17 mouse cellular contexts compared by ENCODE assay signal in genomic region chr17:29503700-29504099, GRCm38 (mm10). TPM values are rescaled to one million over a fixed set of nuclear protein-coding genes. Genes with fewer than 3 reads are reported as not detected.
A peak's percentile ranks its signal among the peaks of the same experiment; 100 is the strongest.
DNase-seq lines count a peak whose midpoint lies in the region; ATAC-seq and TF ChIP-seq lines count a peak whose summit lies in the region.
"Had no signal": no experiment of that assay in that cellular context is flagged by ENCODE, and none has a peak within 500 bp of the region (broad histone marks: within the 10 kb centered on the region; RNA-seq: fewer than 3 reads in every experiment).

No protein-coding gene starts in this region.

- no peaks in the 10 kb centered on the region for H3K27me3 ChIP-seq in heart, embryonic 13.5 days (replicated peaks)
- no peaks in the 10 kb centered on the region for H3K27me3 ChIP-seq in MEL (ENCODE audit: control insufficient read depth in 1 of 2, insufficient read depth in 2 of 2, low read length in 2 of 2)
- H3K27me3 ChIP-seq in liver, embryonic 16.5 days (ENCODE audit: control insufficient read depth, insufficient read depth, low read depth, low read length): no peaks in the 10 kb centered on the region
- no peaks in the 10 kb centered on the region for H3K27me3 ChIP-seq in limb, embryonic 10.5 days (ENCODE audit: low read depth, poor library complexity, severe bottlenecking)
- H3K27me3 ChIP-seq: heart, embryonic 12.5 days; hindbrain, embryonic 15.5 days had no signal

- WGBS in heart, embryonic 13.5 days: 72% methylated on average over 5 of the region's 5 CpGs
- 85% methylated on average over 5 of the region's 5 CpGs for WGBS in lung, adult 2 months
- WGBS in liver, embryonic 16.5 days (ENCODE audit: insufficient replicate concordance): 81% methylated on average over 5 of the region's 5 CpGs
- WGBS in limb, embryonic 10.5 days: 80% methylated on average over 5 of the region's 5 CpGs

- H3K27ac ChIP-seq in heart, embryonic 13.5 days (replicated peaks): no peak overlapping the region
- H3K27ac ChIP-seq in MEL (ENCODE audit: control insufficient read depth, low read depth, low read length): peak overlapping the region; percentile 100
- H3K27ac ChIP-seq in liver, embryonic 16.5 days (ENCODE audit: low read length): no peak overlapping the region
- no peak overlapping the region for H3K27ac ChIP-seq in limb, embryonic 10.5 days
- H3K27ac ChIP-seq: hindbrain, embryonic 15.5 days; macrophage had no signal

- peaks cover 14% of the 10 kb centered on the region for H3K4me1 ChIP-seq in heart, embryonic 13.5 days
- H3K4me1 ChIP-seq in lung, adult 2 months (ENCODE audit: control insufficient read depth, insufficient read depth, low read length): peaks cover 9% of the 10 kb centered on the region
- H3K4me1 ChIP-seq in MEL (ENCODE audit: control insufficient read depth in 1 of 2, insufficient read depth in 2 of 2, low read length in 2 of 2): peaks cover 3 to 37% of the 10 kb centered on the region in 2 experiments; a peak in 3 of 4 replicates
- peaks cover 53% of the 10 kb centered on the region for H3K4me1 ChIP-seq in liver, embryonic 16.5 days (ENCODE audit: control insufficient read depth, low read depth, low read length)
- H3K4me1 ChIP-seq in limb, embryonic 10.5 days: peaks cover 13% of the 10 kb centered on the region; the same call in 1 of the 2 replicates

- ATAC-seq in heart, embryonic 13.5 days (ENCODE audit: extremely low read depth, insufficient number of reproducible peaks, low FRiP score, low TSS enrichment): no peak
- no peak for ATAC-seq in liver, embryonic 16.5 days (ENCODE audit: low read depth)

- TF ChIP-seq RAD21 in MEL (IDR thresholded peaks at IDR 0.05; ENCODE audit: low read depth, low read length): peak; percentile 21; the same call in 1 of the 2 replicates

- no peaks in the 10 kb centered on the region; the same call in 1 of the 2 replicates for H3K79me2 ChIP-seq in MEL (ENCODE audit: control insufficient read depth, insufficient read depth, low read length, poor library complexity)

- 0 out of 2 replicates have a peak, but pooled peaks have one; percentile 11 for TF ChIP-seq CTCF in lung, adult 2 months (IDR thresholded peaks at IDR 0.05; ENCODE audit: insufficient read depth, low read length)
- TF ChIP-seq CTCF in MEL (IDR thresholded peaks at IDR 0.05 in 2 of 3, conservative IDR thresholded peaks at IDR 0.05 in 1 of 3; ENCODE audit: control insufficient read depth in 1 of 3, insufficient read depth in 1 of 3, low read depth in 2 of 3, low read length in 3 of 3, poor library complexity in 1 of 3, severe bottlenecking in 1 of 3): peak; percentile 42 to 58 (median 52)

- H3K9ac ChIP-seq in heart, embryonic 13.5 days: no peak overlapping the region
- peak overlapping the region; percentile 90 for H3K9ac ChIP-seq in MEL (ENCODE audit: control insufficient read depth, low read depth, low read length, poor library complexity, severe bottlenecking)
- peak overlapping the region; percentile 62 for H3K9ac ChIP-seq in liver, embryonic 16.5 days (ENCODE audit: low read depth, low read length)
- H3K9ac ChIP-seq: hindbrain, embryonic 15.5 days had no signal

- peak overlapping the region; percentile 66 for H3K4me2 ChIP-seq in heart, embryonic 13.5 days
- H3K4me2 ChIP-seq in liver, embryonic 16.5 days (ENCODE audit: low read depth, low read length): no peak overlapping the region

- H3K4me3 ChIP-seq in heart, embryonic 13.5 days: no peak overlapping the region
- H3K4me3 ChIP-seq in lung, adult 2 months (replicated peaks; ENCODE audit: extremely low read depth, low read depth, low read length): no peak overlapping the region
- H3K4me3 ChIP-seq in MEL (ENCODE audit: control insufficient read depth in 1 of 2, insufficient read depth in 1 of 2, low read depth in 2 of 2, low read length in 2 of 2): peak overlapping the region in 1 of 2 experiments; percentile 53; a peak in 2 of 4 replicates
- H3K4me3 ChIP-seq in liver, embryonic 16.5 days (ENCODE audit: low read depth, low read length): no peak overlapping the region
- H3K4me3 ChIP-seq in limb, embryonic 10.5 days: no peak overlapping the region
- H3K4me3 ChIP-seq: hindbrain, embryonic 15.5 days had no signal

- DNase-seq in heart, adult 8-10 months (ENCODE audit: low spot score): no peak
- no peak for DNase-seq in lung, adult 2 months
- no peak for DNase-seq in lung, postnatal 10 days
- DNase-seq in MEL (ENCODE audit: low read depth, low spot score): peak; percentile 79
- no peak for DNase-seq in cerebellum, adult 9-11 months
- DNase-seq in limb, embryonic 10.5 days (ENCODE audit: low spot score): no peak
- DNase-seq: embryo, embryonic 11 days; right cerebral cortex, postnatal 25 days; thymus, postnatal 36 days had no signal

- H3K36me3 ChIP-seq in heart, embryonic 13.5 days: no peaks in the 10 kb centered on the region
- H3K36me3 ChIP-seq in MEL (ENCODE audit: control insufficient read depth in 1 of 2, insufficient read depth in 2 of 2, low read length in 2 of 2): peaks cover 0 to 33% of the 10 kb centered on the region in 2 experiments; a peak in 2 of 4 replicates
- no peaks in the 10 kb centered on the region for H3K36me3 ChIP-seq in liver, embryonic 16.5 days (ENCODE audit: control insufficient read depth, insufficient read depth)
- no peaks in the 10 kb centered on the region for H3K36me3 ChIP-seq in limb, embryonic 10.5 days
- H3K36me3 ChIP-seq: heart, embryonic 12.5 days; hindbrain, embryonic 15.5 days had no signal

- TF ChIP-seq EP300 in MEL (IDR thresholded peaks at IDR 0.05; ENCODE audit: low read depth in 1 of 2, low read length in 2 of 2): no peak

- peaks cover 5% of the 10 kb centered on the region for H3K9me3 ChIP-seq in heart, embryonic 13.5 days
- H3K9me3 ChIP-seq in MEL (replicated peaks; ENCODE audit: insufficient read depth, low read length): no peaks in the 10 kb centered on the region
- 0 out of 2 replicates have a peak, but pooled peaks cover 2% of the 10 kb centered on the region for H3K9me3 ChIP-seq in liver, embryonic 16.5 days (replicated peaks; ENCODE audit: control insufficient read depth, low read length)
- no peaks in the 10 kb centered on the region for H3K9me3 ChIP-seq in limb, embryonic 10.5 days (replicated peaks)
- H3K9me3 ChIP-seq: heart, embryonic 12.5 days; hindbrain, embryonic 15.5 days had no signal

- TF ChIP-seq POLR2A in lung, adult 2 months (IDR thresholded peaks at IDR 0.05; ENCODE audit: borderline replicate concordance, extremely low read depth, low read depth, low read length): no peak
- no peak for TF ChIP-seq POLR2A in MEL (IDR thresholded peaks at IDR 0.05; ENCODE audit: control insufficient read depth in 1 of 2, insufficient read depth in 1 of 2, low read depth in 1 of 2, low read length in 2 of 2, poor library complexity in 1 of 2)

TF ChIP-seq in MEL, 35 proteins besides CTCF, POLR2A, EP300 and RAD21:
- TF ChIP-seq ZC3H11A (IDR thresholded peaks at IDR 0.05; ENCODE audit: low read depth, low read length) (0 out of 2 replicates have a peak, but pooled peaks have one; percentile 2), HCFC1 (IDR thresholded peaks at IDR 0.05; ENCODE audit: low read depth, low read length) (0 out of 2 replicates have a peak, but pooled peaks have one; percentile 3), SMC3 (IDR thresholded peaks at IDR 0.05; ENCODE audit: low read depth, low read length) (peak; percentile 40; the same call in 1 of the 2 replicates), NRF1 (IDR thresholded peaks at IDR 0.05; ENCODE audit: insufficient read depth, low read depth, low read length, poor library complexity, severe bottlenecking) (no peak), USF1 (IDR thresholded peaks at IDR 0.05; ENCODE audit: low read depth, low read length) (no peak)

RNA-seq across cellular contexts. Expression of gene Pim1, which starts 13.1 kb away (rescaled TPM):
- 19.3 and 20.0 TPM in 2 replicates for polyA plus RNA-seq in heart, embryonic 13.5 days (2015; fragmentation: Nextera tagmentation; extraction: Ambion mirVana)
- total RNA-seq in heart, adult 8-10 months (2022): 10 to 100 TPM; 16.0 to 22.3 (median 17.4) TPM
- polyA plus RNA-seq in lung, adult 2 months (2012; rRNA removed): 35.8 and 48.0 TPM in 2 replicates
- total RNA-seq in MEL (2012; rRNA removed): 27.8 and 30.6 TPM in 2 replicates
- polyA plus RNA-seq in MEL (2012; ENCODE audit: insufficient read depth in 1 of 2, insufficient read length in 2 of 2, low read depth in 1 of 2, low replicate concordance in 2 of 2, missing spikeins in 1 of 2): 10 to 100 TPM in 1 of 2 experiments, not detected in 1; 52.1 TPM
- polyA plus RNA-seq in liver, embryonic 16.5 days (2015; fragmentation: Nextera tagmentation; extraction: Ambion mirVana): 74.7 and 80.0 TPM in 2 replicates
- 27.4 and 31.0 TPM in 2 replicates for polyA plus RNA-seq in limb, embryonic 10.5 days (2016; fragmentation: Nextera tagmentation; extraction: Ambion mirVana)

RNA-seq across cellular contexts. Expression of gene Gm17657, which starts 45.7 kb away (rescaled TPM):
- not detected in 2 replicates for polyA plus RNA-seq in heart, embryonic 13.5 days (2015; fragmentation: Nextera tagmentation; extraction: Ambion mirVana)
- total RNA-seq in heart, adult 8-10 months (2022): not detected
- polyA plus RNA-seq in lung, adult 2 months (2012; rRNA removed): not detected in 2 replicates
- 0.31 and 0.88 TPM in 2 replicates for total RNA-seq in MEL (2012; rRNA removed)
- polyA plus RNA-seq in MEL (2012; ENCODE audit: insufficient read depth in 1 of 2, insufficient read length in 2 of 2, low read depth in 1 of 2, low replicate concordance in 2 of 2, missing spikeins in 1 of 2): 1 to 10 TPM in 1 of 2 experiments, not detected in 1; 2.7 TPM
- not detected in 2 replicates for polyA plus RNA-seq in liver, embryonic 16.5 days (2015; fragmentation: Nextera tagmentation; extraction: Ambion mirVana)
- not detected in 2 replicates for polyA plus RNA-seq in limb, embryonic 10.5 days (2016; fragmentation: Nextera tagmentation; extraction: Ambion mirVana)
- total RNA-seq: left cerebral cortex, postnatal 14 days had no signal
- polyA plus RNA-seq: heart, embryonic 12.5 days; hindbrain, embryonic 15.5 days; large intestine, adult 2 months; macrophage; stomach, embryonic 14.5 days had no signal

RNA-seq across cellular contexts. Expression of gene Tbc1d22b, which starts 45.9 kb away (rescaled TPM):
- 10.3 and 10.7 TPM in 2 replicates for polyA plus RNA-seq in heart, embryonic 13.5 days (2015; fragmentation: Nextera tagmentation; extraction: Ambion mirVana)
- total RNA-seq in heart, adult 8-10 months (2022): 10 to 100 TPM; 11.3 to 13.5 (median 11.9) TPM
- 16.5 and 17.7 TPM in 2 replicates for polyA plus RNA-seq in lung, adult 2 months (2012; rRNA removed)
- 8.0 and 9.4 TPM in 2 replicates for total RNA-seq in MEL (2012; rRNA removed)
- 10 to 100 TPM; 30.7 to 53.8 TPM for polyA plus RNA-seq in MEL (2012; ENCODE audit: insufficient read depth in 1 of 2, insufficient read length in 2 of 2, low read depth in 1 of 2, low replicate concordance in 2 of 2, missing spikeins in 1 of 2)
- 2.7 TPM in 2 replicates for polyA plus RNA-seq in liver, embryonic 16.5 days (2015; fragmentation: Nextera tagmentation; extraction: Ambion mirVana)
- polyA plus RNA-seq in limb, embryonic 10.5 days (2016; fragmentation: Nextera tagmentation; extraction: Ambion mirVana): 20.9 and 22.4 TPM in 2 replicates

RNA-seq across cellular contexts. Expression of gene Tmem217, which starts 48.5 kb away (rescaled TPM):
- polyA plus RNA-seq in heart, embryonic 13.5 days (2015; fragmentation: Nextera tagmentation; extraction: Ambion mirVana): 0.59 and 0.89 TPM in 2 replicates
- not detected for total RNA-seq in heart, adult 8-10 months (2022)
- polyA plus RNA-seq in lung, adult 2 months (2012; rRNA removed): 0.28 TPM in 1 of 2 replicates, not detected in the other
- 2.3 and 2.5 TPM in 2 replicates for total RNA-seq in MEL (2012; rRNA removed)
- polyA plus RNA-seq in MEL (2012; ENCODE audit: insufficient read depth in 1 of 2, insufficient read length in 2 of 2, low read depth in 1 of 2, low replicate concordance in 2 of 2, missing spikeins in 1 of 2): 1 to 10 TPM in 1 of 2 experiments, not detected in 1; 4.5 TPM
- 0.22 TPM in 1 of 2 replicates, not detected in the other for polyA plus RNA-seq in liver, embryonic 16.5 days (2015; fragmentation: Nextera tagmentation; extraction: Ambion mirVana)
- 0.90 and 0.97 TPM in 2 replicates for polyA plus RNA-seq in limb, embryonic 10.5 days (2016; fragmentation: Nextera tagmentation; extraction: Ambion mirVana)
- polyA plus RNA-seq: large intestine, adult 2 months had no signal
